Mouse (Mus musculus) brain, embryonic 14.5 days (tissue): ENCODE measurements around the gene Grhl1. TPM values are rescaled to one million over a fixed set of nuclear protein-coding genes. Genes with fewer than 3 reads are reported as not detected.

Source experiments
- DNase-seq: peaks from one replicate; pipeline ENCODE4 v3.0.0-alpha.2; 2011; ENCODE audit warnings: low read depth
- CTCF ChIP-seq: fragments of 200-500 bp; IDR thresholded peaks from 2 replicates; pipeline ENCODE4 v1.5.1; 2012; ENCODE audit warnings: inconsistent platforms, mild to moderate bottlenecking, moderate library complexity, borderline replicate concordance; ENCODE audit not compliant: insufficient read depth, insufficient read length; ENCODE audit errors: extremely low read depth
- POLR2A ChIP-seq: fragments of 200-500 bp; IDR thresholded peaks from 2 replicates; pipeline ENCODE4 v1.6.1; 2012; ENCODE audit warnings: mild to moderate bottlenecking, inconsistent platforms, borderline replicate concordance; ENCODE audit not compliant: poor library complexity, insufficient read depth, insufficient read length, severe bottlenecking; ENCODE audit errors: extremely low read depth
- polyA plus RNA-seq: library from polyadenylated mRNA; depleted of rRNA; stranded (reverse); fragments of >200 nt; gene quantifications from 2 replicates; pipeline ENCODE4 v1.2.3, GENCODE M21; 2012

Grhl1 gene
- polyA plus RNA-seq, 1 experiment: 1.3 TPM

GRCm38 (mm10) chr12:24572421-24573274, 565 bp downstream of the Grhl1 start:
- no peak for DNase-seq
- TF ChIP-seq CTCF (no peak), POLR2A (no peak)

GRCm38 (mm10) chr12:24573275-24573580, 1.1 kb downstream of the Grhl1 start:
- TF ChIP-seq POLR2A: no peak
- TF ChIP-seq CTCF: no peak
- DNase-seq: no peak

GRCm38 (mm10) chr12:24574870-24575269, 2.8 kb downstream of the Grhl1 start:
- DNase-seq: no peak
- TF ChIP-seq POLR2A: no peak
- TF ChIP-seq CTCF: no peak

GRCm38 (mm10) chr12:24580452-24580851, 8.4 kb downstream of the Grhl1 start:
- no peak for DNase-seq
- TF ChIP-seq CTCF: no peak
- TF ChIP-seq POLR2A: no peak

GRCm38 (mm10) chr12:24580996-24581683, 9.1 kb downstream of the Grhl1 start:
- peak; percentile 42 for DNase-seq
- no peak for TF ChIP-seq CTCF
- TF ChIP-seq POLR2A: no peak

GRCm38 (mm10) chr12:24583653-24584052, 11.6 kb downstream of the Grhl1 start:
- DNase-seq: no peak
- no peak for TF ChIP-seq CTCF
- no peak for TF ChIP-seq POLR2A

GRCm38 (mm10) chr12:24584835-24585234, 12.8 kb downstream of the Grhl1 start:
- DNase-seq: peak; percentile 42
- TF ChIP-seq CTCF (no peak), POLR2A (no peak)

GRCm38 (mm10) chr12:24586193-24586592, 14.1 kb downstream of the Grhl1 start:
- TF ChIP-seq CTCF (no peak), POLR2A (no peak)
- DNase-seq: no peak

GRCm38 (mm10) chr12:24590371-24590770, 18.3 kb downstream of the Grhl1 start:
- TF ChIP-seq POLR2A: no peak
- TF ChIP-seq CTCF: no peak
- no peak for DNase-seq

GRCm38 (mm10) chr12:24592055-24592454, 20.0 kb downstream of the Grhl1 start:
- TF ChIP-seq POLR2A: no peak
- no peak for TF ChIP-seq CTCF

GRCm38 (mm10) chr12:24592956-24593672, 21.0 kb downstream of the Grhl1 start:
- TF ChIP-seq CTCF (no peak), POLR2A (no peak)
- DNase-seq: no peak

More at GRCm38 (mm10) chr12:24592055-24592454, 20.0 kb downstream of the Grhl1 start:
- DNase-seq: no peak
